Mouse (Mus musculus) spleen, postnatal 10 days (tissue): ENCODE data around the gene Bhmt.

Source experiments
- DNase-seq, 2 experiments: peaks; one replicate each; pipeline ENCODE4 v3.0.0; 2021 to 2022; ENCODE audit warnings: low spot score in 2 of 2

Gene Bhmt

GRCm38 (mm10) chr13:93637282-93638245 lies at the start of gene Bhmt:
Gene Bhmt, minus strand, starts transcription at chr13:93637961.
- no peak for DNase-seq

GRCm38 (mm10) chr13:93687321-93687720 lies 49.6 kb upstream of the Bhmt start:
- DNase-seq = no peak

- no peak for DNase-seq
These were observed 47.5 kb upstream of the Bhmt start for GRCm38 (mm10) chr13:93685226-93685625.

GRCm38 (mm10) chr13:93683336-93683735 lies 45.6 kb upstream of the Bhmt start:
- DNase-seq = no peak

- DNase-seq = no peak
These were observed 39.1 kb upstream of the Bhmt start for GRCm38 (mm10) chr13:93676864-93677263.

GRCm38 (mm10) chr13:93674131-93674561 lies 36.4 kb upstream of the Bhmt start, which contains the start of the genes Bhmt2 and Dmgdh:
Gene Bhmt2, minus strand, starts transcription at chr13:93674302.
Gene Dmgdh, plus strand, starts transcription at chr13:93674433.
- no peak for DNase-seq

- no peak for DNase-seq
These were observed 35.5 kb upstream of the Bhmt start for GRCm38 (mm10) chr13:93673296-93673695.

- DNase-seq = no peak
These were observed 34.6 kb upstream of the Bhmt start for GRCm38 (mm10) chr13:93672371-93672770.

GRCm38 (mm10) chr13:93667586-93667985 lies 29.8 kb upstream of the Bhmt start:
- DNase-seq = no peak

- DNase-seq = no peak
These were observed 20.2 kb upstream of the Bhmt start for GRCm38 (mm10) chr13:93657941-93658340.

GRCm38 (mm10) chr13:93653382-93653781 lies 15.6 kb upstream of the Bhmt start:
- DNase-seq = no peak

- no peak for DNase-seq
These were observed 10.8 kb upstream of the Bhmt start for GRCm38 (mm10) chr13:93648387-93649130.

GRCm38 (mm10) chr13:93639636-93640035 lies 1.9 kb upstream of the Bhmt start:
- no peak for DNase-seq

GRCm38 (mm10) chr13:93636561-93636960 lies 1.2 kb downstream of the Bhmt start:
- no peak for DNase-seq

- DNase-seq = no peak
These were observed 4.8 kb downstream of the Bhmt start for GRCm38 (mm10) chr13:93632927-93633326.

GRCm38 (mm10) chr13:93630941-93631705 lies 6.6 kb downstream of the Bhmt start:
- no peak for DNase-seq

GRCm38 (mm10) chr13:93628861-93629260 lies 8.9 kb downstream of the Bhmt start:
- DNase-seq = no peak

- no peak for DNase-seq
These were observed 23.3 kb downstream of the Bhmt start for GRCm38 (mm10) chr13:93614361-93614948.

GRCm38 (mm10) chr13:93613771-93614170 lies 24.0 kb downstream of the Bhmt start:
- DNase-seq = no peak

GRCm38 (mm10) chr13:93612660-93613607 lies 24.8 kb downstream of the Bhmt start:
- DNase-seq = peak; percentile 49 to 76
